Mouse (Mus musculus) v-Abl transformed pro-B cells (cell line): Measurements from ENCODE around the gene Nol9.

Experiments used
- in situ Hi-C, 2 experiments: fragments of 400-800 bp; cut with MboI; formaldehyde crosslinking; loops; one replicate each; pipeline ENCODE4 v1.15.1; 2025; ENCODE audit not compliant: unreplicated experiment in 2 of 2

Gene Nol9

DNA sequence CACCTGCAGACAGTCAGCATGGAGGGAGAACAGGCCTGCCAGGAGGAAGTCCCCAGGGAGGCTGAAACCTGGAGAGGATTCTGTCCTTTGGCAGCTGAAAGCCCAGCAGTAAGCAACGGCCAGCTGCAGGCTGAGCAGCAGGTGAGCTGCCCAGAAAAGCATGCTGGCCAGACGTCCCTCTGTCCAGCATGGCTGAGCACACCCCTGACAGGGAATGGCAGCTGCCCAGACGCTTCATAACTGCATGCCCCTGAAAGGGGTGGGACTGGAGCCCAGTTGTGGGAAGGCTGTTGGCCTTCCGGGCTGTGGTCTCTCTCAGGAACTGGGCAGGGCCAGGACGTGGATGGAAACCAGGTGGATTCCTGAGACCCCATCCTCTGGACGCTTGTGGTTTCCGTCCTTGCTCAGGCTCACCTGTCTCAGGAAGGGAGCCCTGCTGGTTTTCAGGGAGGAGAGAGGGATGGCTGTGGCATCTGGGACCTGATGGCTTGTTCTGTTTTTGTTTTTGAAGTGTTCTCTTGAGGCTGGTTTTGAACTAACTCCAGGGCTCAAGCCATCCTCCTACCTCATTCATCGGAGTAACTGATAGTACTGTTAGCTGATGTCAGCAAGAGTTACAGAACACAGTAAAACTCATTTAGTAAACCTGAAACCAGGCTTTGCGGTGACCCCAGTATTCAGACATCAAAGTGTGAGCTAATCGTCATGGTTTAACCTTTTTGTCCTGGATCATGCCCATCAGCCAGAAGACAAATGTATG is 716 bp upstream of the Nol9 start, which contains the start of gene Tas1r1:
Gene Tas1r1, minus strand, starts transcription at position 344 of the 760 bp plus-strand sequence.
- in situ Hi-C loops = loop anchor here in 1 of 2 experiments (10.0 kb wide), 1 partner anchor 56 kb away; no protein-coding TSS in a partner anchor

DNA sequence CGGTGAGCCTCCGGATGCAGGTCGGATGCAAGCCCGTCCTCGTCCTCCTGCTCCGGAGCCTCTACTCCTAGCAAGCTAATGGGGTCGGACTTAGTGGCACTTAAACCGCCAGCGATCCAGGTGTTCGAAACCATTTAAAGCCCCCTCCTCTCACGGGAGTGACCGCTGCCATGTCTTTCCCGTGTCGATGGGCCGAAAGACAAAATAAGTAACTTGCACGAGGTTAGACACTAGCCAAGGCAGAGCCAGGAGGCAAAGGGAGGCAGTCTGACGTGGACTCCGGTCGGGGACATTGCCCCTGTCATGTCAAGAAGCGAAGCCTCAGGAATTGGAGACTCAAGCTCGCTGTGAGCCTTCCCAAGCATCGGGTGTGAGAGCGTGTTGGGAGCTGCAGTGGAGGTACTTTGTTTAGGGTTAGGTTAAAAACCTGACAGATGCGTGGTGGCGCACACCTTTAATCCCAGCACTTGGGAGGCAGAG is 750 bp downstream of the Nol9 start:
- in situ Hi-C loops = loop anchor here in 1 of 2 experiments (10.0 kb wide), 1 partner anchor 55 kb away; no protein-coding TSS in a partner anchor

DNA sequence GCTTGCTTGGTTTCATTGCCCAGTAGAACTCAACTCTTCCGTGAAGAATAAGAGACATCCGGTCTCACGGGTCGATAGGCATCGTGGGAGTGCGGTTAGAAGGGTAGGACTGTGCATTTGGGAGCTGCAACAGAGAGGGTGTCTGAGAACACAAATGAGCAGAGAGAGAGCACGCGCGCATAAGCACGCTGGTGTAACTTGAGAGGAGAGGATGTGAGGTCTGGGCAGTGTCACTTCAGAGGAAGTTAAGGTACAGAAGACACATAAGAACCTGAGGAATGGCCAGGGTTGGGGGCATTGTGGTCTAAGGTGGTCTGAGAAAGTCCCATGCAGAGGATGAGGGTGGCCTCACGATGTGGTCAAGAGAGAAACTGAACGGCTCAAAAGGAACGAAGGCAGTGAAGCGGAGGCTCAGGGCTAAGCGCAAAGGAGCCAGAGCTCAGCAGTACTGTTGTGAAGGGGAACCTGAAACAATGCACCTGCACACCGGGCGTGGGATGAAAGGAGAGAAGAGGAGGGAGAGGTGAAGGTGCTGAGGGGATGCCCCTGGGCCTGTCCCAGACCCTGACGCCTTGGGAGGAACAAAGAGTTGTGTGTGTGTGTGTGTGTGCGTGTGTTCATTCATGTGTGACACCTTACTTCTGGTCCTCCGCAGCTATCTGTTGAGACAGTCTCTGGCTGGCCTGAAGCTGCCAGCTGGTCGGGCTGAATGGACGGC is 3.0 kb downstream of the Nol9 start:
- in situ Hi-C loops = no loop called here

GRCm38 (mm10) chr4:152043171-152043570 is 4.0 kb downstream of the Nol9 start:
- in situ Hi-C loops = no loop called here

DNA sequence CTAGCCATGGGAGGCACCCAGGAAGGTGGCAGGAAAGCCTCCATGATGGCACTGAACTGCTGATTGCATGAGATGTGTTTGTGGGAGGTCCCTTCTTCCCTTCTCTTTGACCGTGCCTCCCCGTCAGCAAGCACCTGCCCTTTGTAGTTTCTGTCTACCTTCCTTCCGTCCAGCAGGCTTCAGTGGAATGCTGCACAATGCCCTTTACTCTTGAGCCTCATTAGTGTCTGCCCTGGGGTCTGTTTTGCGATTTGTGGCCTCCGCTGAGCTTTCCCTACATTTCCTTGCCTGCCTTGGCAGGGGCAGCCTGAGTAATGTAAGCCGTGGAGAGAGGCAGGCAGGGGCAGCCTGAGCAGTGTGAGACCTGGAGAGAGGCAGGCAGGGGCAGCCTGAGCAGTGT is 5.5 kb downstream of the Nol9 start:
- in situ Hi-C loops = no loop called here

GRCm38 (mm10) chr4:152062390-152063110 is 23.4 kb downstream of the Nol9 start:
- in situ Hi-C loops = loop anchor here in 1 of 2 experiments (25.0 kb wide), 1 partner anchor 900 kb away; no protein-coding TSS in a partner anchor

DNA sequence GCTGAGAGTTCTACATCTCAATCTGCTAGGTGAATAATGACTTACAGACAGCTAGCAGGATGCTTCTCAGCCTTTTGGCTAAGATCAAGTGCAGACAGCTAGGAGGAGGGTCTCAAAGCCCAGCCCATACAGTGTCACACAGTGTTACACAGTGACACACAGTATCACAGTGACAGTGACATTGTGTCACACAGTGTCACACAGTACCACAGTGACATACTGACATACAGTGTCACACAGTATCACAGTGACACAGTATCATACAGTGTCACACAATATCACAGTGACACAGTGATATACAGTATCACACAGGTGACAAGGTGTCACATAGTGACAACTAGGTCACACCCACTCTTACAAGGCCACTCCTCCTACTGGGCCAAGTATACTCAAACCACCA is 28.2 kb downstream of the Nol9 start:
- in situ Hi-C loops = loop anchor here in 1 of 2 experiments (25.0 kb wide), 1 partner anchor 905 kb away; no protein-coding TSS in a partner anchor

DNA sequence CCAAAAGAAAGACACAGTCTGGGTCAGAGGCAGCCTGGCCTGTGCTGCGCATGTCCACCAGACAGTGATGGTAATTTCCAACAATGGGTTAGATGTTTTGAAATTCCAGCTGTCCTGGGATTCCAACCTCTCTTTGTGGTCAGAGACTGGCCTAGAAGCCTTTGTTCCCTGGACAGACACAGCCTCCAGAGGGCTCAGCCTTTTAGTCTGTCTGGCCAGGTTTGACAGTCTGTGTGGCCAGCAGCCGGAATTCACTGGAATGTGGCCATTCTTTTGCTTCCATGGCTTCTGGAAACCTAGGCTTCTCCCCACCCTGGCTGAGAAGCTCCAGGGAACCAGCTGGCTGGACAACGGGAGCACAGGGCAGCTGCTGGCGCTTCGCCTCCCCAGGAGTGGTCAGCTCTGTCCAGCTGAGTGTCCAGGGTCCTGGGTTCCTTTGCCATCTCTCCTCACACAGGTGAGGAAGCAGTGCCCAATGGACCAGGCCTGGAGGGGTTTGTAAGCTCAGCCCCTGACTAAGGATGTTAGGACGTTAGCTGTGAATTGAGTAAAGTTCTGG is 29.1 kb downstream of the Nol9 start:
- in situ Hi-C loops = loop anchor here in 1 of 2 experiments (25.0 kb wide), 1 partner anchor 906 kb away; no protein-coding TSS in a partner anchor

- in situ Hi-C loops = loop anchor here in 1 of 2 experiments (25.0 kb wide), 1 partner anchor 907 kb away; no protein-coding TSS in a partner anchor
Observed at GRCm38 (mm10) chr4:152069245-152069644, 30.1 kb downstream of the Nol9 start.

DNA sequence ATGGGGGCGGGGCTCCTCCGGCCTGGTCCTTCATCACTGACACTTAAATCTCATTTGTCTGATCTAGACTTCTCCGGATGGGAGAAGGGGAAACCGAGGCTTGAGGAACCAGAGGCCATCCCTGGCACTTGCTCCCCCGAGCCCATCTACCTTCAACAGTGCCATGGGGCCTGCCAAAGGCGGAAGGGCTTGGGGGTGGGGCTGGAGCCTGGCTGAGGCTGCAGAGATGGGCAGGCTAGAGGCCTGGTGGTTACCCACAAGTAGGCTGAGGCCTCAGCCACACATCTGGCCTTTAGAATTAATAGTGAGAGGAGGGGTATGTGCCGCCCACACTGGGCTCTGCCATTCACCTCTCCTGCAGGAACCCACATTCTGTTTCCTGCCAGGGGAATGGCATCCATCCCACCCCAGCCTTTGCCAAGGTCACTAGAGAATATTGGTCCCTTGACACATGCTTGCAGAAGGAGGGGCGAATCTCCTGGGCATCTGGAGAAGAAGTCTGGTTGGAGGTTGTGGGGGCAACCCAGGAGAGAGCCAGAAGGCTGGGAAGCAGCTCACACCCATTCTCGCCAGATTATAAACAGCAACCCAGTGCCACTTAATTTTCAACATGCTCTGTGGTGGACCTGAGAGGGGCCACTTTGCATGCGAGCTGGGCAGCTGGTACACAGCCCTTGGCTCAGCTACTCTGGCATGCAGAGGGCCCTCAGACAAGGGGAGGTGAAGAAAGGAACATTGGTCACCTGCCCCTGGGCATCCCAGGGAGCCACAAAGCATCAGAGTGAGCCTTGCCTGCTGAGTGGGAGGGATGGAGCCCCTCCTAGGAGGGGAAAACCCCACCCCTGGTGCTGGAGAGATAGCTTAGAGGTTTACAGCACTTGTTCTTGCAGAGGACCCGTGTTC is 31.6 kb downstream of the Nol9 start:
- in situ Hi-C loops = loop anchor here in 1 of 2 experiments (25.0 kb wide), 1 partner anchor 908 kb away; no protein-coding TSS in a partner anchor

DNA sequence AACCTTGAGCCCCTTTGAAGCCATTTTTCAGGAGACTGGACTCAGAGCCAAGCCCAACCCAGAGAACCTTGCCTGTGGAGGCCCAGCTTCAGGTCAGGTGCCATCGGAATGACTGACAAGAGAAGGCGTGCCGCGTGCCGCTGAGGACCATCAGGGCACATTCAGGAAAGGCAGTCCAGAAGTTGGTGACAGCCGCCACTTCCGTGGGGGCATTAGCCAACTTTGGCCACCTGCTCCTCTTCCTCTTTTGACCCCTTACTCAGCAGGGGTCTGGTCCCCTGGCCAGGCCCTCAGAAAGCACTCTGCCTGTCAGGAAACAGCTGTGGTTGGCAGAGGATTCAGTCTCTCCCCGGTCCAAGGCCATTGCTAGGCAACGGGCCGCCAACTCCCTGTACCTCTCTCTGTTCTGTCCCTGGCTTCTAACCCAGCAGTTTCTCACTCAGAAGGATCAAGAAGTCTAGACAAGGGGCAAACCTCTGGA is 33.0 kb downstream of the Nol9 start, which contains the start of gene Plekhg5:
Gene Plekhg5, plus strand, starts transcription at position 378 of the 481 bp plus-strand sequence.
- in situ Hi-C loops = loop anchor here in 1 of 2 experiments (25.0 kb wide), 1 partner anchor 910 kb away; no protein-coding TSS in a partner anchor

GRCm38 (mm10) chr4:152072655-152073054 is 33.5 kb downstream of the Nol9 start:
- in situ Hi-C loops = loop anchor here in 1 of 2 experiments (25.0 kb wide), 1 partner anchor 910 kb away; no protein-coding TSS in a partner anchor

DNA sequence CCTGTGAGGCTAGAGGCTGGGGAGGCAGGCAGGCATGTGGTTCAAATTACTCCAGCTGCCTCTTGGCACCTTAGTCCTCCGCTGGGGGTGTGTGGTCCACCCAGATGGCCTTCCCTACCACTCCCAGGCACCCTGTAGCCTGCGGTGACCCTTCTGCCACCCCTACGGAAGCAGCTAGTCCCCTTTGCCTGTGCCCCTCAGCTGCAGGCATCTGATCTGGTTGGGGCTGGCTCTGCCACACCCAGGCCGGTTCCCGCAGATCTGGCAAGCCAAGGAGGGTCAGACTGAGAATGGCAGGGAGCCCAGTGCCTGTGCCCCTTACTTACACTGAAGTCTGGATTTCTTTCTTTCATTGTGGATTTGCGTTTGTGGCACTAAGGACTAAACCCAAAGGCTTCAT is 34.6 kb downstream of the Nol9 start:
- in situ Hi-C loops = loop anchor here in 1 of 2 experiments (25.0 kb wide), 1 partner anchor 911 kb away; no protein-coding TSS in a partner anchor

DNA sequence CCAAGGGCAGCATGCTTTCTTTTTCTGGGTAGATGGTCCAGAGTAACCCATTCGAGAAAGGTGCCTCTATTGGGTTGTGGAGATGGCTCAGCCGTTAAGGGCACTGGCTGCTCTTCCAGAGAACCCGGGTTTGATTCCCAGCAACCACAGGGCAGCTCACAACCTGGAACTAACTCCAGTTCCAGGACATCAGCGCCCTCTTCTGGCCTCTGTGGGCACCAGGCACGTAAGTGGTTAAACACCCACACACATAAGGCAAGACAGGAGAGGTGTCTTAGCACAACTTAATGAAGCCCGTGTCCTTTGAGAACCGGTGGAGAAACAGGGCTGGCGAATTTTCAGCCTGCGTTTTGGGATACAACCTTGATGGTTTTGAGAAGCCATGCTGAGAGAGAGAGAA is 35.4 kb downstream of the Nol9 start:
- in situ Hi-C loops = loop anchor here in 1 of 2 experiments (25.0 kb wide), 1 partner anchor 912 kb away; no protein-coding TSS in a partner anchor

DNA sequence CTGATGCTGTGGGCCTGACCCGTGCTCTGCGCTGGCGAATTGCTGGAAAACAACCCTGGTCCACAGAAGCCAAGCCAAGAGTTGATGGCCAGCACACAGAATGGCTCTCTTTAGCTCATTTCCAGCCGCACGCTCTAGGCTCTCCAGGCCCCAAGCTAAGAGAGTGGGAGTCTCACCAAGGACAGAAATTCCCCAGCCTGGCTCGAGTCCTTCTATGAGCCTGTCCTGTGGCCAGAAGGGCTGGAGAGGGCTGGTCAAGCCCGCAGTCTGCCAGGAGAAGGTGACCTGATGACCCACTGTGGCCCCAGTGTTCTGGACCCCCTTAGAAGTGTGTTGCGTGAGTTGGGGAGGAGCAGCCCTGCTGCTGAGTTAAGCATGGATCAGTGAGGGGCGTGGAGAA is 38.1 kb downstream of the Nol9 start:
- in situ Hi-C loops = loop anchor here in 1 of 2 experiments (25.0 kb wide), 1 partner anchor 915 kb away; no protein-coding TSS in a partner anchor

GRCm38 (mm10) chr4:152078105-152078530 is 39.0 kb downstream of the Nol9 start:
- in situ Hi-C loops = loop anchor here in 1 of 2 experiments (25.0 kb wide), 1 partner anchor 916 kb away; no protein-coding TSS in a partner anchor

DNA sequence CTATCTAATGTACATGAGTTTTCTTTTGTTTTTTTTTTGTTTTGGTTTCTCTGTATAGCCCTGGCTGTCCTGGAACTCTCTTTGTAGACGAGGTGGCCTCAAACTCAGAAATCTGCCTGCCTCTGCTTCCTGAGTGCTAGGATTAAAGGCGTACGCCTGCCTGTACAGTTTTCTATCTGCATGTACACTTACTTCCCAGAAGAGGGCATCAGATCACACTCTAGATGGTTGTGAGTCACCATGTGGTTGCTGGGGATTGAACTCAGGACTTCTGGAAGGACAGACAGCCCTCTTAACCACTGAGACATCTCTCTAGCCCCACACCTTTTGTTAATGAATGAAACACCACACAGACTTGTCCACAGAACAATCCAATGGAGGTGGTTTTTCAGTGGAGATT is 40.1 kb downstream of the Nol9 start:
- in situ Hi-C loops = loop anchor here in 1 of 2 experiments (25.0 kb wide), 1 partner anchor 917 kb away; no protein-coding TSS in a partner anchor

DNA sequence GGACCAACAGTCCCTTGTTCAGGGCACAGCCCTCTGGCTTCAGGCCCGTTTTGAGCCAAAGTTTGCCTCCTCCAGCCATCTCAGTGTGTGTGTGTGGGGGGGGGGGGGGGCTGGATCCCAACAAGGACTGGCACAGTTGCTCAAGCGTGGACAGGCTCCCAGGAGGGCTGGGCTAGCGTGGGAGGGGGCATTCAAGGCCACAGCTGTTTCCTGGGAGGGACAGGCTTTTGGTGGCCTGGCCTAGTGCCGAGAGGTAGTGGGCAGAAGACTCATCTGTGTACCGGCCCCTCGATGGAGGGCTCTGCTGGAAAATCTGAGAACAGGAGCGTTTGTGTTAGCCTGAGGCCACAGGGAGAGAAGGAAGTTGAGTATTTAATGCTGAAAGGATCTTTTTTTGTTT is 40.8 kb downstream of the Nol9 start:
- in situ Hi-C loops = loop anchor here in 1 of 2 experiments (25.0 kb wide), 1 partner anchor 918 kb away; no protein-coding TSS in a partner anchor
